Mouse (Mus musculus) bone marrow, adult 2 months (tissue): ENCODE measurements around the gene Cd209d. TPM values are rescaled to one million over a fixed set of nuclear protein-coding genes. Genes with fewer than 3 reads are reported as not detected.
"Not testable (repeated sequence)": the region's sequence is repeated elsewhere in the genome, so short reads cannot be mapped to it uniquely, and the experiment has no call there.

Experiments
- H3K27ac ChIP-seq: fragments of 200-500 bp; 2 replicates; pipeline ENCODE4 v1.5.1; 2012; ENCODE audit warnings: low read depth, mild to moderate bottlenecking, control low read depth, inconsistent platforms, low read length; ENCODE audit not compliant: control insufficient read depth, poor library complexity, insufficient read depth
- H3K4me1 ChIP-seq: fragments of 200-500 bp; 2 replicates; pipeline ENCODE4 v1.6.1; 2011; ENCODE audit warnings: low read length; ENCODE audit not compliant: control insufficient read depth, insufficient read depth
- H3K4me3 ChIP-seq: fragments of 200-500 bp; replicated peaks from 2 replicates; pipeline ENCODE3; 2011; ENCODE audit warnings: mild to moderate bottlenecking, low read depth, low read length, control low read depth; ENCODE audit not compliant: control insufficient read depth
- CTCF ChIP-seq: fragments of 200-500 bp; IDR thresholded peaks from 2 replicates; pipeline ENCODE4 v1.5.1; 2011; ENCODE audit warnings: low read length, control low read depth; ENCODE audit not compliant: control insufficient read depth, insufficient read depth
- POLR2A ChIP-seq: fragments of 200-500 bp; IDR thresholded peaks from 2 replicates; pipeline ENCODE4 v1.6.1; 2011; ENCODE audit warnings: low read depth, mild to moderate bottlenecking, control low read depth, low read length, borderline replicate concordance; ENCODE audit not compliant: control insufficient read depth
- WGBS: fragments of 180-500 bp; shearing (Covaris S2); methylation state at CpG from one replicate; pipeline ENCODE4 v1.1.7; 2018; 5-methylcytosine and 5-hydroxymethylcytosine counted together
- polyA plus RNA-seq: library from polyadenylated mRNA; stranded (reverse); fragments of >200 nt; gene quantifications from 2 replicates; pipeline ENCODE4 v1.2.4, GENCODE M21; 2011; ENCODE audit warnings: low replicate concordance; ENCODE audit not compliant: missing spikeins, insufficient read depth, insufficient read length

Gene Cd209d
- polyA plus RNA-seq: 2.2 and 3.1 TPM in 2 replicates

DNA sequence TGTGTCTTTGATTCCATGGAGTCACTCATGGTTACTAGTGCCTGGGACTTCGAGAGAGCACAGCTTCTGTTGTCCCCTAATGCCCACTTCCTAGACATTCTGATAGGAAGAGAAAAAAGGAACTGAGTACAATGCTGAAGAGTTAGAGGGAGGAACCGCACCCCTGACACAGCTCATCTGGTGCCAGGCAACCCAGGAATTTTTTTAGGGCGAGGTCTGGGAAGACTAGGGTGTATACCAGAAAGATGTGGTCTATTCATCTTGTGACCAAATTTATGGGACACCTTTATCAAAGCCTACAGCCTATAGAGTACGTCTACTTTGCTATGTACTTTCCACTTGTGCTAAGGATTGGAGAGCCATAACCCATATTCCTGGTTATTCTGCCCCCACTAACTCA is at the start of gene Cd209d:
Gene Cd209d, minus strand, starts transcription at position 101 of the 400 bp plus-strand sequence.
- no peak within 1 kb of the TSS for H3K27ac ChIP-seq
- no peaks in the 10 kb centered on the region for H3K4me1 ChIP-seq
- no peak within 1 kb of the TSS for H3K4me3 ChIP-seq
- TF ChIP-seq POLR2A (no peak), CTCF (no peak)
- WGBS: 52% methylated on average over 4 of the region's 4 CpGs

DNA sequence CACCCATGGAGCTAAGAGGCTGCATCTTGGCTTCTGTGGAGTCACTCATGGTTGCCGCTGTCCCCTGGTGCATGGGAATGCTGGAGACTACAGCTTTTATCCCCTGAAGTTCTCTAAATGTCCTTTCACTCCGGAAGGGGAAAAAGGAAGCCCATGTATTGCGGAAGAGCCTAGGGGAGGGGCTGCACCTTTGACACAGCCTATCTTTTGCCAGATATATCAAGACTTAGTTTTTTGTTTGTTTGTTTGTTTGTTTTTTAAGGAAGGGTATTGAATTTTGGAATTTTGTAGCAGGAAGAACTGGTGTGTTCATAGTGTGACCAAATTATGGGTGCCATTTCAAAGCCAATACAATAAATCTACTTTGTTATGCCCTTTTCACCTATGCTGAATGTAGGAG is 48.4 kb upstream of the Cd209d start, which contains the start of gene Cd209b:
Gene Cd209b, minus strand, starts transcription at position 101 of the 400 bp plus-strand sequence.
- no peak within 1 kb of the TSS for H3K27ac ChIP-seq
- WGBS: 81% methylated on average over 3 of the region's 3 CpGs
- TF ChIP-seq CTCF (no peak), POLR2A (no peak)

DNA sequence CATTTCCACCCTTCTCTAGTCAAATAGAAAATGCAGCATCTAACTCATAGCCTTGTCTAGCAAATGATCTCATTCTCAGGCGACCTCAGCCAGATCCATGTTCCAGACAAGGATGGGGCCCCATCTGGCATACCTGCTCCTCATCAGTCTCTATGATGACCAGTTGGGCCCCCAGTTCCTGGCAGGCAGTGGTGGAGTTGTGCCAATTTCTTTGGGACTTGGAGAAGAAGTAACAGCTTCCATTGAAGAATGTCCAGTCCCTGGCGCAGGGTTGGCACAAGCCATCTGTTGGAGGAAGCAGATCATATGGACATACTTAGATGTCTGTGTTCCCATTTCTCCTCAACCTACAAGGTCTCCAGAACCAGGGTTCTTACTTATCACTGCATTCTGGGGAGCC is 2.2 kb downstream of the Cd209d start:
- 64% methylated on average over 2 of the region's 2 CpGs for WGBS
- TF ChIP-seq POLR2A (no peak), CTCF (no peak)

More for the DNA sequence above, 48.4 kb upstream of the Cd209d start, which contains the start of gene Cd209b:
- no peak within 1 kb of the TSS for H3K4me3 ChIP-seq
- H3K4me1 ChIP-seq: no peaks in the 10 kb centered on the region

DNA sequence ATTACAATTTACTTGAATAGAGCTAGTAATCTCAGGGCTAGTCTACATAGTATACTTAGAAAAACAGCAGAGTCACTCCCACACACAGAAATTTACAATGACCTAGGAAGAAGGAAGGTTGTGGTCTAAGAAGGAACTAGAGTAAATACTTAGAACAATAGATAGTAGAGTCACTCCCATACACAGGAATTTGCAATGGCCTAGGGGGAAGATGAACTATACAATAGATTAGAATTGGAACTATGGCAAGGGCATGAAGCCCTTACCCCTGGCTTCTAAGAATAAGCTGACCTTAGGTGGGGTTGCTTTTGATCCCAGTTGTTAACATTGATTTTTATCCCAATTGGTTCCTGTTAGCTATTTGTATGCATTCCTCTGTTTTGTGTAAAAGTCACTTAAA is 15.6 kb downstream of the Cd209d start:
- not testable (repeated sequence) for H3K4me3 ChIP-seq, H3K27ac ChIP-seq, H3K4me1 ChIP-seq

More for the DNA sequence above, 2.2 kb downstream of the Cd209d start:
- H3K4me3 ChIP-seq: no peak overlapping the region
- no peak overlapping the region for H3K27ac ChIP-seq
- no peaks in the 10 kb centered on the region for H3K4me1 ChIP-seq

DNA sequence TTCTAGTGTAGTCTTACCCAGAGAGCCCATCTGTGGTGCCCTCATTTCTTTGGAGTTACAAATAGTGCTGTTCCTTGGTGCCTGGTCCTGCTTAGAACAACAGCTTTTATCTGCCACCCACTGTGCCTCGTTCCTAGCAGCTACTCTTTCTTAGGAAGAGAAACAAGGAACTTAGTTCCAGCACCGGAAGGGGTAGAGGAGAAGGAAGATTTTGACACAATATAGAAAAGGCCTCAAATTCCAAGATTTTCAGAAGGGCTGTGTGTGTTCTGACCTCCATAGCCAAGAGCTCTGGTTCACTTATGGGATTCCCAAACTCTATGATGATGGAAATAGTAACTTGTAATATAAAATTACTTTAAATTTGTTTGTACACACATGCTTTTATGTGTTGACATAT is 24.1 kb downstream of the Cd209d start, which contains the start of gene Cd209e:
Gene Cd209e, minus strand, starts transcription at position 101 of the 400 bp plus-strand sequence.
- WGBS: 61% methylated on average over 2 of the region's 2 CpGs
- H3K4me1 ChIP-seq: no peaks in the 10 kb centered on the region
- TF ChIP-seq CTCF: no peak
- no peak for TF ChIP-seq POLR2A
- no peak within 1 kb of the TSS for H3K4me3 ChIP-seq
- no peak within 1 kb of the TSS for H3K27ac ChIP-seq

Other genes starting within 250 kb of the Cd209d start
- gene Stxbp2, start 247.6 kb downstream of the Cd209d start, polyA plus RNA-seq: 229 and 373 TPM in 2 replicates
- gene Retn, start 222.8 kb downstream of the Cd209d start, polyA plus RNA-seq: 3.0 TPM in 1 of 2 replicates, not detected in the other
- gene Mcemp1, start 212.8 kb downstream of the Cd209d start, polyA plus RNA-seq: 38.3 and 142 TPM in 2 replicates
- gene Fcor, start 206.2 kb downstream of the Cd209d start, polyA plus RNA-seq: 10.9 TPM in 1 of 2 replicates, not detected in the other
- gene Trappc5, start 202.3 kb downstream of the Cd209d start, polyA plus RNA-seq: 7.7 and 10.0 TPM in 2 replicates
- gene Fcer2a, start 184.4 kb downstream of the Cd209d start, polyA plus RNA-seq: 16.8 and 37.3 TPM in 2 replicates
- gene Clec4g, start 157.9 kb downstream of the Cd209d start, polyA plus RNA-seq: not detected in 2 replicates
- 1.3 and 3.4 TPM in 2 replicates for gene Cd209a, start 129.6 kb downstream of the Cd209d start, polyA plus RNA-seq
- not detected in 2 replicates for gene Cd209e, start 24.2 kb downstream of the Cd209d start, polyA plus RNA-seq
- not detected in 2 replicates for gene Cd209b, start 48.3 kb upstream of the Cd209d start, polyA plus RNA-seq
- gene Cd209c, start 76.2 kb upstream of the Cd209d start, polyA plus RNA-seq: 2.3 TPM in 1 of 2 replicates, not detected in the other
- 6.1 and 12.5 TPM in 2 replicates for gene Cd209f, start 227.3 kb upstream of the Cd209d start, polyA plus RNA-seq